Mouse (Mus musculus) MN1 (cell line): ENCODE measurements around the gene Accs.
A peak's percentile ranks its signal among the peaks of the same experiment; 100 is the strongest.

Experiments used
- DNase-seq: peaks from one replicate; pipeline ENCODE4 v3.0.0-alpha.2; 2016; ENCODE audit warnings: low spot score

Accs gene

DNA sequence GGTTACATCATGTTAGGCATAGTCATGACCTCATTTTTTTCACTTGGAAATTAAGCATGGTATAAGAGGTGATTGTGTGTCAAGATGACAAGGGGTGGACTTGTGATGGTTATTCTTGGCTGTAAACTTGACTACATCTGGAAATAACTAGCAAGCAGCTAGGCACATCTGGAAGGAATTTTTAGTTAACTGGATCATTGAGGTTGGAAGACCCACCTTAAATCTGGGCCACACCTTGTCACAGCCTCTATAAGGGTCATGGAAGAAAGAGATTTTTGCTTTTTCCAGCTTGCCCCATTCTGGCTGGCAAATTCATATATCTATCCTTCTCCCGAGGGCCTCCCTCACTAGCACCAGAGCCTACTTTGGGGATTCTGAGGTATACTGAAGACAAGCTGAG is 1.6 kb upstream of the Accs start:
- DNase-seq: no peak

DNA sequence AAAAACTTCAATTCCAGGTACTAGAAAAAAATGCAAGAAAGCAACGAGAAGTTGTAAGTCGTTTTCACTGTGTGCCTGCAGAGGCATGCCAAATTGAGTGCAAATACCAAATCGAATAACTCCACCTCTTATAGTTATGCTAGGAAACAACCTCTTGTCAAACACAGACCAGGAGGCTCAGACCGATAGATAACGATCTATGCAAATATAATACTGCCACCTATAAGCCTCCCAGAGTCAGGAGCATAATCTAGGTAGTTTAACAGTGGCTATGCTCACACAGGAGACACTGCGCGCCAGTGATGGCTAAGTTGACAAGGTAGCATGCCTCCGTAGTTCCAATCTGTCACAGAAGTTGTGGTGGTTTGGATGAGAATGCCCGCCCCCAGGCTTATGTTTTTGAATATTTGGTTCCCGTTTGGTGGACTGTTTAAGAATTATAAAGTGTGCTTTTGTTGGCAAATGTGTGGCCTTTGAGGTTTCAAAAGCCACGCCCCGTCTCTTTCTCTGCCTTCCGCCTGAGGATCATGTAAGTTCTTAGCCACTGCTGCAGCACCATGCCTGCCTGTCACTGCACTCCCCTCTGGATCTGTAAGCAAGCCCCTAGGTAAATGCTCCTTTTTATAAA is 688 bp upstream of the Accs start:
- DNase-seq: peak; percentile 16

DNA sequence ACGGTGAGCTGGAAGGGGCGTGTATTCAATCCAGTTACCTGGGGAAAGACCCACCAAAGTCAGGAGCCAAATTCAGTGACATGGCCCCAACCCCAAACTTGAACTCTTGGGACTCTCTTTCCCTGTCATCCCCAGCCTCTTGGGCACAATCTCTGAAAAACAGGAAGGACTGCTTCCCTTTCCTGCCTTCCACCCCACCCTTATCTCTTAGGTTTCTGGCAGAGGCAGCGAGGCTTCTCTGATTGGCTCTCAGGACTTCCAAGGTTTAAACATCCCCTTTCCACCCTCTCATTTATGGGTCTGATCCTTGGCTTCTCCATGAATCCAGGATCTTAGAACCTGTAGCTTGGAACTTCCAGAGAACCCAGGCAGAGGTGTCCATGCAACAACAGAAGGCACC is 8.4 kb downstream of the Accs start:
- DNase-seq: no peak

DNA sequence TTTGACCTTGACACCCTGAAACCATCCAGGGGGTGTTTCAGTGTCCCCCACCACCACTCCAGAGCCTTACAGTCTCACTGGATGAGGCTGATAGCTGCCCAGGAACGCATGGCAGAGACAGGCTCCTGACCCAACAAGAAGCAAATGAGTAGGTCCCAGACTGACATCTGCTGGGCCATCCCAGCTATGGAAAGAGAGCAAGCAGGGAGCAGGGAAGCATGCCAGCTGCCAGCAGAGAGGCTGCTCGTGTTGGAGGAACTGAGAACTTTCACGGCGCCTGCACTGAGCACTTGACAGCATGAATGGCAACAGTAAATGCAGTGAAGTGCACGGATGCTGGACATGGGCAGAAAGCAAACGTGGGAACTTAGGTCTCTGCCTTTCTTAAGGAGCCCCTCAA is 9.6 kb downstream of the Accs start:
- no peak for DNase-seq

DNA sequence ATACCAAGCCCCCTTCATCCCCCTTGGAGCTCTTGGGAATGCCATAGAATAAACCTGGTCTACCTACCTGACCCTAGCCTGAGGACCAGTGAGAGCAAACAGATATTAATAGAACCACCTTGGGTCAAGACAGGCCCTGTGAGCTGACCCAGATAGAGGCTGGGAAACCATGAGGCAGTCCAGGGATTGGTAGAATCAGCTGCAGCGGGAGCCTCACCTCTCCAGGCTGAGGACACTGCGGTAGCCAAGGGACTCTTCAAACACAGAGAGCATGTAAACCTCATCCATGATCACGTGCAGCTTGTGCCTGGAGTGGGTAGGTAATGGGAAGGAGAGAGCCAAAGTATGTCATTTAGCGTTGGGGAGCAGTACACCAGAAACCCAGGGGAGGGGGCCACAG is 10.8 kb downstream of the Accs start:
- DNase-seq: no peak

DNA sequence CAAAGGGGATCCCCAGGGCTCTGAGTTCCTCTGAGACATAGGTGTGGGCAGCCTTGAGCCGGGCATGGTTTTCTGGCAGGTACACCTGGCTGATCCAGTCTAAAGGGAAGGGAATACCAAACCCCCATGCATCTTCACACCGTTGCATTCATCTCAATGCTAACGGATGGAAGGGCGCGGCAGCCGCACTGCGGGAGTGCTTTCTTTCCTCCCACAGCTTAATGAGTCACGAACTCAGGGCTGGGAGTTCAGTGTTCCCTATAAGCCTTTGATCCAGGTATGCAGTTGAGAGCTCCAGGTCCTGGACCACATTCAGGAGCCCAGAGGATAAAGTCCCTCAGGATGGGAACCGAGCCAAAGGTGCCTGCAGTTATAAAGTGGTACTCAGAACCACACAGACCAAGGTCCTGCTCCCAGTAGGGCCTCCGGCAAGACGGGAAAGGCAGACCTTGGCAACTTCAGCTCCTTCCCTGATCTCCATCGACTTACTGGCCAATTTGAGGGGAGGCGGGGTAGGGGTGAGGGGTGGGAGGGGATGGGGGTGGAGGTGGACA is 13.4 kb downstream of the Accs start:
- no peak for DNase-seq

DNA sequence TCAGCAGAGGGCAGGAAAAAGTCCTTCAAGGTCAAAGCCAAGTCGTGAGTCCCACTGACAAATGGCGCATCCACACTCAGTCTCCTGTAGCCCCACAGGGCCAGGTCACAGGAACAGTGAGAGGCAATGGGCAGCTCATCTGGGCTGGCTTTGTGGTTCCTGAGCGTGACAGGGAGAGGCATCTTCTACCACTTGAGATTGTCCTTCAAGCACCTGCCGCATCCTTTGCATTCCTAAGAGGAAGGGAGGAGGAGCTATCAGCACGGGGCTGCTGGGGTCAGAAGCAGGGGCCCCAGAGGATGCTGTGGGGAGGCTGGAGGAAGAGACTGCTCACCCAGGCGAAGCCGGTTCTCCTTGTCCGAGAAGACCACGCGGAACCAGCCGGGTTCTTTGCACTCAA is 14.1 kb downstream of the Accs start:
- DNase-seq: no peak

DNA sequence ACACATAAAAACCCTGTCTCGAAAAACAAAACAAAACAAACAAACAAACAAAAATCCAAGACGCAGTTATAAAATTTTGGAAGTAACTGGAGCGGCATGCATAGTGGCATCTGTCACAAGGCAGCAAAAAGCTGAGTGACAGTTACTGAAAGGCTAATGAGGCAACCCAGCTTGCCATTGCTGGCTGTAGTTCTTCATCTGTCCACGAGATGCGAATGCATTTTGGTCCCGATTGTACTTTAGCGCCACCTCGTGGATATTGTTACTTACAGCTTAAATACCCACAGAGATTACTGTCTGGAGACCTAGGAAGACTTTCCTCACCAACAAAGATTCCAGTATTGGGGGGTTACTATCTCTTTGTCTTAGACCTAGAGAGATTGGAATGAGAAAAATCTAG is 26.2 kb downstream of the Accs start:
- peak; percentile 98 for DNase-seq

DNA sequence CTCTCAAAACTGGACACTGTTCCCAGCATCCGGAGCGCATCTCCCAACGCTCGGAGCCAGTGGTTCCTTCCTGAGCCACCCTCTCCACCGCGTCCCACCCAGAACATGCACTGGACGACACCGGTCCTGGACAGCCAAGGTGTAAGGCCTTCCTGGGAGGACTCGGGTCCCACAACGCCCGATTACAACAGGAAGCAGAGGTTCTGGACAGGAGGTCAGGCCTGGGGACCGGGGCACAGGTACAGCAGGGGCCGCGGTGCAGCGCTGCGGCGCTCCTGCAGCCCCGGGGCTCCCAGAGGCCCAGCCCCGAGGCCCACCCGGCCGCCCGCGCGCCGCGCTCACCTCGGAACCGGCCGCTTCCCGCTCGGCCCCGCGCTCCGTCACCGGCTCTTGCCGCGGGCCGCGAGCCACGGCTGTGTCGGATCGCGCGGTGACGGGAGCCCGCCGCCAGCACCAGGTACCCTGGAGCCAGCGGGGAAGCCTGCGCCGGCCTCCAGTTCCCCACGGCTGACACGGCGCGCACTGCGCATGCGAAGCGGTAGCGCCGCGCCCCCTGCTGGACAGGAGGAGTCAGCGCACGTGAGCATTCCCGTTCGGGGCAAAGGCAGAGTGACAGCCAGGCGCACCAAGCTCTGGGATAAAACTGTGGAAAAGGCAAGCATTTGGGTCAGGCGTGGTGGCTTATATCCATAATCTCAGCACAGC is 27.5 kb downstream of the Accs start, which contains the start of gene Ext2:
TSS of gene Ext2 (minus strand) at position 524 of the 705 bp plus-strand sequence.
- peak; percentile 93 for DNase-seq

DNA sequence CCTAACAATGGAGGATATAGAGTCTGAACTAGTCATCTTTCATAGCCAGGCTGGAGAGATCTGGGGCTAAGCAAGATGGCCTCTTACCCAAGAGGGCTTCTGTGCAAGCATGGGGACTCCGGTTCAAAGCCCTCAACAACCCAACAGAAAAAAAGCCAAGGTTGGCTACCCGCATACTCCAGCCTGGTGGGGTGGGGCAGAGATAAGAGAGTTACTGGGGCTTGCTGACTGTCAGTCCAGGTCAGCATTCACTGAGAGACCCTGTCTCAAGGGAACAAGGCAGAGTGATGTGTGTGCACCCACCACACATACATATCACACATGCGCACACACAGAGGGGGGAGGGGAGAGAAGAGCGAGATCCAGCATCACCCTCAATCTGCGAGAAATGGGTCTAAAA is 32.0 kb downstream of the Accs start:
- DNase-seq: no peak

DNA sequence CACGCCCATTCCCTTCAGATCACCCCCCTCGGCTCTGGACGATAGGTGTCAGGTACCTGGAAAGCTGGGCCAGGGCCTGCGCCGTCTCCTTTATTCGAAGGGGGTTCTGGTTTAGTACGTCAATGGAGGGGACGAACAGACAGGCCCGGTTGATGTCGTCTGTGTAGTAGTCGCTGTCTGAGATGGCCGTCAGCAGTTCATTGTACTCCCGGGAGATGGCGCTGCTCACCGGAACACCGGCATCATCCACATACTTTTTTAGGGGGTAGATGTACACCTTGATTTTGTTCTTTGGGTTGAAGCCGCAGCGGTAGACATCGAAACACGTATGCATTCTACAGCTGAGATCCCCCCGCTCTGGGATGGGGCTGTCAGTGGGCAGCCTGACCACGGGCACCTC is 36.4 kb downstream of the Accs start:
- DNase-seq: no peak

DNA sequence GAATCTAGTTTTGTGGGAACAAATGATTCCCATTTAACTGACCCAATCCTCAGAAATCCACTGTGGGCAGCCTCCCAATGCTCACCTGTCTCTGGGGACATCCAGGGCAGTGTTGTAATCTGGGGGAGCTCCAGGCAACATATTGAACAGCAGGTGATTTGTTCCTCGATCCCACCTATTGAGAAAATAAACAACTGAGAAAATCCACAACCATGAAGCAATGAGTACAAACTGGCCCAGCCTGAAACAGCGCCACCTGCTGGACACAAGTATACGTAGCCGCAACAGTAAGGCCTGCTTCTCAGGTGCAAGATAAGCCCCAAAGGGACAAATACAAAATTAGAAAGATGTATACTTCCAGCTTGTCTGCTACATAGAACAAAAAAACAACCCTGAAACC is 37.9 kb downstream of the Accs start:
- peak; percentile 71 for DNase-seq

DNA sequence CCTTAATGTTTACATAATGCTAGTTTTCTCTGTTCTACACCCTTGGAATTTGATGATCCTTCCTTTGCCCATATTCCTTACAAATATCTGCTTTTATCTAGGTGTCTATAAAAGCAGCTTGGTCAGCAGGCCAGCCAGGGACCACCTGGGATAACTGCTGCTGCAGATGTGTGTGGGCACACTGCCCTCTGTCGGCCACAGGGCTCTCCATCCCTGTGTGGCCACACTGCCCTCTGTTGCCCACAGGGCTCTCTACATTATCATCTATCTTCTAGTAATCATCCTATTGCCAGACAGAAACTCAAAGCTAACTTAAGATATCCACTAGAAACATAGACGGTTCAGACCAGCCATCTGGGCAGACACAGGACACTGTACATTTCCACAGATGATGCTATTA is 39.8 kb downstream of the Accs start:
- DNase-seq: peak; percentile 34

DNA sequence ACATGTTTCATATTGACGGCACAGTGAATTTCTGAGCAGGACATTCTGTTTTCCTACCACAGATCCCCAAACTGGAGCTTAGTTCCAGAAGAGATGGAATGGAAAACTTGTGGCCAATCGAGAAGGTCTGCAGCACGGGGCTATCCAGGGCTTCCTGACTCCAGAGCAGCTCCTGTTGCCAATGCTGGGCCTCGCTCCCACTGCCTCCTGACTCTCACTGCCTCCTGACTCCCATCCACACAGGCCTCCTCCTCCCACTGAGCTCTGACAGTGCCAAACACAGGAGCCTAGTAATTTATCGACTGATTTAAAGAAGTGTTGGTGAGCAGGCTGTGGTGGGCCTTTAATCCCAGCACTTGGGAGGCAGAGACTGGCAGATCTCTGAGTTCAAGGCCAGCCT is 41.7 kb downstream of the Accs start:
- DNase-seq: no peak

DNA sequence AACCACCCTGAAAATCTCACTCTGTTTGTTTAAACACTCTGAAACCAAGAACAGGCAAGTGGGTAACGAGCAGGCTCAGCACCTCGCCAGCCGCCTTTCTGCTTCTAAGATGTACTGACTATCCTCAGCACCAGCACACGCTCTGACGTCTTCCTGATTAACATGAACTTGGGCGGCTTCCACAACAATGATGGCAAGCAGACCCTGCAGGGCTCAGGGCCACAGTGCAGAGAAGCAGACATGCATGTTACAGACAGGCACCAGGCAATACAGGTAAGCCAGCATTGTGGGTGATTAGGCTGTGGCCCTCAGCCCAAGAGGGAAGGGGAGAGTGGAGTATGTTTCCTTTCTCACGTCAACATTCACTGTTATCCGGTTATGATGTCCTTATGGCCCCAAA is 42.3 kb downstream of the Accs start:
- DNase-seq: no peak

DNA sequence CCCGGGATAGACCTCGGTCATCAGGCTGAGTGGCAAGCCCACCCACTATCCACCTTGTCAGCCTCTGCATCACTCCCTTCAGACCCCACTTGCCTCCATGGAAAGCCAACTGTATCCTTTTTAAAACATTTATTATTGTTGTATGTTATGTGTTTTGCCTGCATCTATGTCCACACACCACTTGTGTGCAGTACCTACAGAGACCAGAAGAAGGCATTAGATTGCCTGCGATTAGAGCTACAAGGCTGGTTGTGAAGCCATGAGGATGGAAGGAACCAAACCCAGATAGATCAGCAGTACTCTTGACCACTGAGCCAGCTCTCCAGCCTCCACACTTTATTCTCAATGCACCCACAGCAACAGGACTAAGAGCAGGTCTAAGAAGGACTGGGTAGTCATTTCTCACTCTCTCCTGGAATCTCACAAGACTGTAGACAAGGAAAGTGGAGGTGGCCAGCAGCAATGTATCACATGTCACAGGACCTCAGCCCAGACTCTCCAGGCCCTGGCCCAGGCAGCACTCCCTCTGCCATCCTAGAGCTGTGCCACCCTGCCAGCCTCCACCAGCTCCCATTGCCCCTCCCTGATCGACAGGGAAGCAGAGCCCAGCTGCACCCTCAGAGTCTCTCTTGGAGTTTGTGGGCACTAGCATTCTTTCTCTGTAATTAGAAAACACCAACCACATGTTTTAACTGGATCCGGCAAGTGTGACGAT is 43.1 kb downstream of the Accs start:
- DNase-seq: no peak

DNA sequence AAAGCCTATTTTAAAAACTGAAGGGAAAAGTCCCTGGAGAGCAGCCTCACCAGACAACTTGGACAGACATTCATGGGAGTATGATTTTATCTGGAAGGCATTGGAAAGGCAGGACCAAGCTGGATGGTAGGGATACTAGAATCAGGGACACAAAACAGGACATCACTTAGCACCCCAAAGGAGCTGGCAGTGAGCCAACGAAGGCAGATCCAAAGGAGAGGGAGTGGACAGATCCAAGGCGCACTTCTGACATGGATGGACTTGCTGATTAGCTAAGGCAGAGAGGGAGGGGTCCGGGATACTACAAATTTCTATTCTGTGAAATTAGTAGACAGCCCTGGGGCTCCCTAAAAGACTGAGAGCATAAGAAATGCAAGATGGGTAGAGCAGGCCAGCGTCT is 44.2 kb downstream of the Accs start:
- no peak for DNase-seq

DNA sequence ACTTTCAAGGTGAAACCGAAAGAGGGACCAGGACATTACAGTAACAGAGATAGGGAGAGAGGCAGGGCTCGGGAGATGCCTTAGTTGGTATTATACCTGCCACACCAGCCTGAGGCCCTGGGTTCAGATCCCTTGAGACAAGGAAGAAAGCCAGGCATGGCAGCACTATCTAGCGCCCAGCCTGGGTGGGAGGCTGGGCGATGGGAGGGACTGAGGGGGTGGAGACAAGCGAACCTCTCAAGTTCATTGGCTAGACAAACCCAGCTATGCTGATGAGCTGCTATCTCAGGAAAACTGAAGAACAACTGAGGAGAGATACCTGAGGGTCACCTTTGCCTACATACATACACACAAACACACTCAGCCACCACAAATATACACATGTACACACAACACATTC is 44.7 kb downstream of the Accs start:
- no peak for DNase-seq

DNA sequence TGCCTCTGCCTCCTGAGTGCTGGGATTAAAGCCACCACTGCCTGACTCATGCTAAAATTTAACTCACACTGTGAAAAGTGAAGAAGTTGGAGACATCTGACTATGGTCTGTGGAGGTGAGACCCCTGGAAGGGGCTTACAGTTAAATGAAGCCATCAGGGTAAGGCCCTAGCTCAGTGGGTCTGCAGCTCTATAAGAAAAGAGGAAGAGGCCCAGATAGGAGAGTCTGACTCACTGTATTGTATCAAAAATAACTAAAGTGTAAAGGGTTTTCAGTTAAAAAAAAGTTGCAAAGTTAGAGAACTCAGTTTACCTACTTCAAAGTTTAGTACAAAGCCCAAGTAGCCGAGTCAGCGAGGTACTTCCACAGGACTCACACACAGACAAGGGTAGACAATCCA is 46.8 kb downstream of the Accs start:
- no peak for DNase-seq

DNA sequence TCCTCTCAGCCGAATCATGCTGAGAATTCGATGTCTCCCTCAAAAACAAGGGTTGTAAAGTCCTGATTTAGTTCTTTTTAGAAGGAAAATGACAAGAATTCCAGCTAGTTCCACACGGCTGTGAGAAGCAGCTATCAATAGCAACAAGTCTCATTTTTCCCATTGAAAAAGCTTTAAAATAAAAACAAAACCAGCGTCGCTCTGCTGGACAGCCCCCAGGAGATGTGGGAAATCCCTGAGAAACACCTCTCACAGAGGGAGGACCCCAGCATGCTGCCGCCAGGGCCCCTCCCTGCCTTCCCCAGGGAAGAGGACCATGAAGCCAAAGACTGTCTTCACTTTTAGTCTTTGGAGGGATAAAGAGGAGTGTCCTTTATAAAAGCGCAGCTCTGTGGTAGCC is 48.6 kb downstream of the Accs start:
- no peak for DNase-seq

DNA sequence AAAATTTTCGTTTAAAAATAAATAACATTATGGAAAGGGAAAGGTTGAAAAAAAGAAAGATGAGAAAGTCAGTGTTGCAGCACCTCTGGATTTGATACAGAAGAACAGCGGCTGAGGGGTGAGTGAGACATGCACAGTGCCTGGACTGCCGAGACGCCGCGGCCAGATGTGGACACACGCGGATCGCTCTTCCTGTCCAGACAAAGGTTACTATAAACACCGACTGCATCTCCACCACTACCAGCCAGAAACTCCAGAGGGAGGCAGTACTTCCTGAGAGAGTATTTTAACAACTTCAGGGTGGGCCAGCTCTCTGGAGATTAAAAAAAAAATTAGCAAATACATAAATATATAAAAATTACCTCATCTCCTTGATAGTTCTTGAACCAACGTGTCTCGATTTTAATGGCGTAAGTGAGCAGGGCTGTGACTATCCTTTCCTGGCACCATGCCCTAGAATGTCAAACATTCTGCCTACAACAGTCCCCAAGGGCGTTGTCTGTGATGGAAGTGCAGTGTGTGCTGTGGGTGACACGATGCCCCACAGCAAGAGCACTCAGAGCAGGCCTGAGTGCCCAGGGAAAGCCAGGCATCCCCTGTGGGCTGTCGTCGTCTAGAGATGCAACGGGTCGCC is 52.5 kb downstream of the Accs start:
- no peak for DNase-seq

DNA sequence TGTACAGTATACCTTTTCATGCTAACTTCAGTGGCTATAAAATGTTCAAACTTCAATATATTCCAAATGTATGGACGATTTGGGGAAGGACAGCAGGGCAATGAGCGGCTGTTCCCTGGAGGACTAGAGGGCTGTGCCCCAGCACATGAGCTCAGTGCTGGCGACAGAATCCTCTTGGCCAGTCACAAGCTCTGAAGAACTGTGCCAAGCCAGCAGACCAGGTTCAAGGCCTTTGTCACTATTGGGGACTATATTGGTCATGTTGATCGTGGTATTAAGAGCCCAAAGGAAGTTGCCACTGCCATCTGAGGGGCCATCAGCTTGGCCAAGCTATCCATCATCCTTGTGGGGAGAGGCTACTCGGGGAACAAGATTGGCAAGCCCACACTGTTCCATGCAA is 55.4 kb downstream of the Accs start:
- DNase-seq: no peak
